Comparison of ENCODE assay signal across 8 mouse cellular contexts in genomic region chr2:3713682-3714361, GRCm38 (mm10).
DNase-seq lines count a peak whose midpoint lies in the region; TF ChIP-seq lines count a peak whose summit lies in the region.

No protein-coding gene starts in this region.

- H3K4me1 ChIP-seq in cerebellum, adult 2 months (ENCODE audit: control insufficient read depth, insufficient read depth, low read length), result peaks cover 3% of the 10 kb centered on the region; the same call in 1 of the 2 replicates
- peaks cover 20% of the 10 kb centered on the region for H3K4me1 ChIP-seq in kidney, adult 2 months (ENCODE audit: control insufficient read depth, insufficient read depth, low read length)

- H3K36me3 ChIP-seq in kidney, adult 2 months (ENCODE audit: control insufficient read depth, insufficient read depth, low read length), result no peaks in the 10 kb centered on the region

- H3K4me3 ChIP-seq in cerebellum, adult 2 months (replicated peaks; ENCODE audit: insufficient read depth, low read depth, low read length), result peak overlapping the region; percentile 72
- H3K4me3 ChIP-seq in kidney, adult 2 months (ENCODE audit: insufficient read depth, low read depth, low read length), result peak overlapping the region; percentile 89

- peak overlapping the region; percentile 8; the same call in 1 of the 2 replicates for H3K27ac ChIP-seq in cerebellum, adult 2 months (ENCODE audit: insufficient read depth, low read length)
- H3K27ac ChIP-seq in kidney, adult 2 months (ENCODE audit: insufficient read depth, low read depth, low read length), result peak overlapping the region; percentile 74

- DNase-seq in kidney, adult 11 months, result peak; percentile 46
- DNase-seq in kidney, adult 18-20 months, result no peak
- peak; percentile 45 to 58 for DNase-seq in cerebellum, adult 2 months
- peak; percentile 21 for DNase-seq in gastrocnemius, postnatal 25 days
- peak; percentile 51 for DNase-seq in kidney, adult 2 months
- DNase-seq in lung, postnatal 10 days, result peak; percentile 60
- DNase-seq in retina, postnatal 7 days (ENCODE audit: low read depth, low spot score), result peak; percentile 9
- no peak for DNase-seq in MN1 (ENCODE audit: low spot score)

- TF ChIP-seq CTCF in cerebellum, adult 2 months (IDR thresholded peaks at IDR 0.05; ENCODE audit: borderline replicate concordance, insufficient read depth, low read depth, low read length), result no peak
- no peak for TF ChIP-seq CTCF in kidney, adult 2 months (conservative IDR thresholded peaks at IDR 0.05; ENCODE audit: insufficient read depth, insufficient read length, low read depth, low read length)

- WGBS in cerebellum, adult 2 months, result 2% methylated on average over 38 of the region's 38 CpGs
- WGBS in kidney, adult 2 months, result under 1% methylated on average over 38 of the region's 38 CpGs

- H3K27me3 ChIP-seq in cerebellum, adult 2 months (ENCODE audit: control insufficient read depth, insufficient read depth, low read length), result no peaks in the 10 kb centered on the region
- no peaks in the 10 kb centered on the region for H3K27me3 ChIP-seq in kidney, adult 2 months (replicated peaks; ENCODE audit: control insufficient read depth, insufficient read depth, low read length)

- TF ChIP-seq POLR2A in cerebellum, adult 2 months (IDR thresholded peaks at IDR 0.05; ENCODE audit: borderline replicate concordance, insufficient read depth, low read length), result no peak
- TF ChIP-seq POLR2A in kidney, adult 2 months (IDR thresholded peaks at IDR 0.05; ENCODE audit: low read depth, low read length), result no peak

Comparison
In these comparisons a context has a peak if more than half of its experiments do, and no peak if none do; other contexts are left out.
1. DNase-seq: peak in kidney, adult 11 months (single experiment), cerebellum, adult 2 months (2 of 2), gastrocnemius, postnatal 25 days (single experiment), kidney, adult 2 months (single experiment), lung, postnatal 10 days (single experiment) and retina, postnatal 7 days (single experiment); none in kidney, adult 18-20 months (single experiment) and MN1 (single experiment).